In genomic region chr17:23880576-23880975, GRCm38 (mm10) we compare ENCODE assay signal across 27 mouse cellular contexts. TPM values are rescaled to one million over a fixed set of nuclear protein-coding genes. Genes with fewer than 3 reads are reported as not detected.
"Had no signal": no experiment of that assay in that cellular context is flagged by ENCODE, and none has a peak within 500 bp of the region (broad histone marks: within the 10 kb centered on the region; RNA-seq: fewer than 3 reads in every experiment).

Dcpp1 (plus strand) TSS chr17:23880876.
Dcpp2 (plus strand) TSS chr17:23880880.

RNA-seq across cellular contexts. Expression of gene Dcpp1, which starts in this region (rescaled TPM):
- polyA plus RNA-seq: heart, embryonic 10.5 days; heart, embryonic 11.5 days; heart, embryonic 12.5 days; heart, embryonic 13.5 days; heart, embryonic 14.5 days; heart, embryonic 15.5 days; heart, embryonic 16.5 days; heart, postnatal 0 days; hindbrain, embryonic 10.5 days; hindbrain, embryonic 11.5 days; hindbrain, embryonic 12.5 days; hindbrain, embryonic 13.5 days; hindbrain, embryonic 14.5 days; hindbrain, embryonic 15.5 days; hindbrain, embryonic 16.5 days; hindbrain, postnatal 0 days; inflammation-experienced regulatory T-cells, adult 6 months; intestine, embryonic 14.5 days; intestine, embryonic 15.5 days; intestine, embryonic 16.5 days; kidney, adult 2 months; kidney, embryonic 14.5 days; kidney, embryonic 15.5 days; kidney, embryonic 16.5 days; kidney, postnatal 0 days; large intestine, adult 2 months had no signal

RNA-seq across cellular contexts. Expression of gene Dcpp2, which starts in this region (rescaled TPM):
- polyA plus RNA-seq: heart, embryonic 10.5 days; heart, embryonic 11.5 days; heart, embryonic 12.5 days; heart, embryonic 13.5 days; heart, embryonic 14.5 days; heart, embryonic 15.5 days; heart, postnatal 0 days; hindbrain, embryonic 10.5 days; hindbrain, embryonic 11.5 days; hindbrain, embryonic 12.5 days; hindbrain, embryonic 13.5 days; hindbrain, embryonic 14.5 days; hindbrain, embryonic 15.5 days; hindbrain, embryonic 16.5 days; hindbrain, postnatal 0 days; inflammation-experienced regulatory T-cells, adult 6 months; intestine, embryonic 14.5 days; intestine, embryonic 15.5 days; intestine, embryonic 16.5 days; intestine, postnatal 0 days; kidney, adult 2 months; kidney, embryonic 14.5 days; kidney, embryonic 15.5 days; kidney, embryonic 16.5 days; kidney, postnatal 0 days; large intestine, adult 2 months had no signal
